Mouse (Mus musculus) retina, embryonic 14.5 days (tissue): ENCODE results near the gene BC035044.
A peak's percentile ranks its signal among the peaks of the same experiment; 100 is the strongest.
"Not testable (repeated sequence)": the region's sequence is repeated elsewhere in the genome, so short reads cannot be mapped to it uniquely, and the experiment has no call there.

Source experiments
- DNase-seq: peaks from one replicate; pipeline ENCODE4 v3.0.0-alpha.2; 2015; ENCODE audit warnings: low spot score

Gene BC035044

DNA sequence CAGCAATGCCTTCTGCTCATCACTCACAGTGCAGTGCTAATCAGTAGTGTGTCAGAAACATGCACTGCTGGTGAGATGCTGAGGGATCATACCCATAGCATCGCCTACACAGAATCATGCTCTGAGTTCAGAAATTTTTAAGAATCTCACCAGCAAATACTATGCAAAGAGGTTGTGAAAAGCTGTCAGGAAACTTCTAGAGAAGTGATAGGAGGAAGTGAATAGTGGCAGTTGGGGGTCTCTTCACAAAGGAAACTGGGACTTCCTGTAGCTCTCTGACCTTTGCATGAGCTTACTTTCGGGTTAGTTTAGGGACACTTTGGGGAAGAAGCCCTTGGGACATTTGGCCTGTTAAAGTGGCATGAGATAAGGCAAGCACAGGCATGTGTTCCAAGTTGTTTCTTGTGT, at the start of gene BC035044:
TSS of gene BC035044 (minus strand) at position 179 of the 408 bp plus-strand sequence.
- no peak for DNase-seq

DNA sequence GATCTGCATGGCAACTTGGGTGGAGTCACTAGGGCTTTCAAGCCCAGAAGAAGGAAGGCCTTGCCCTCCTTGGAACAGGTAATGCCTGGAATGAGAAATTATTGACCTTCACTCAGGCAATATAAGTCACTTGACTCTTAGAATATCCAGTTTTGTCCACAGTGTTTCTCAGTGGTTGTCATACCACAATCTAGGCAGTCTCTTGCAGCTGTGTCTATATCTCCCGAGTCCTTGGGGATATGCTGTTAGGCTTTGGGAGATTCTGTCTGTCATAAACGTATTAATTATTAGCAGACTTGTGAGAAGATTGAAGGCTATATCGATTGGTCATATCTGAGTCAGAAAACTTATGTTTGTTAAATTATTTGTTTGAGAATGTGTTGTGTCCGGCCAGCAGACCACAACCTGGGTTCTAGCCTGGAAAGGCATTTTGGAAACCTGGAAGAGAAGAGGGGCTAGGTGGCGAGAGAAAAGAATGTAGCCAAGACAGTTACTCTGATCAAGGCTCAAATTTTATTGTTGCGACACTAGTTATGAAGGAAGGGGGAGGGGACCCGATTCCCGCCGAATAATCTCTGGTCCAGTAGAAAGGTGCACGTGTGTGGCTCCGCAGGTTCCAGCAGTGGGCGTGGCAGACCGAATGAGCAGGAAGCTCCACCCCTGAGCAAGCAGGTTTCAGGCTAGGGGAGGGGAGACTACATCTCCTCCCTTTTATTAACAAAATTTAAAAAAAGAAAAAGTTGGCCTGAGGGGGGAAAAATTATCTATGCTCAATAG, 45.2 kb upstream of the BC035044 start:
- DNase-seq: not testable (repeated sequence)

DNA sequence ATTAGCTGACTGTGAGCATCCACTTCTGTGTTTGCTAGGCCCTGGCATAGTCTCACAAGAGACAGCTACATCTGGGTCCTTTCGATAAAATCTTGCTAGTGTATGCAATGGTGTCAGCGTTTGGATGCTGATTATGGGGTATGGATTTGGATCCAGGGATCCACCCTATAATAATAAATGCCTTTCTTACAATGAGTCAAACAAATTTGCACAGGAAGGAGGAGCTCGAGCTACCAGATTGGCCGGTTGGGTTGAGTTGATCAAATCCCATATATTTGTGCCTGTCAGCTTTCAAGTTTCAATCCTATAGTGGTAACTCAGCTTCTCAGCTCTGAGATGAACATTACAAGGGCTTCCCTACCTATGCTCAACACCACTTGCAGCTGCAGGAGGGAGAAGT, 43.2 kb upstream of the BC035044 start, which contains the start of gene Clec2g:
TSS of gene Clec2g (plus strand) at position 301 of the 400 bp plus-strand sequence.
- DNase-seq: not testable (repeated sequence)

DNA sequence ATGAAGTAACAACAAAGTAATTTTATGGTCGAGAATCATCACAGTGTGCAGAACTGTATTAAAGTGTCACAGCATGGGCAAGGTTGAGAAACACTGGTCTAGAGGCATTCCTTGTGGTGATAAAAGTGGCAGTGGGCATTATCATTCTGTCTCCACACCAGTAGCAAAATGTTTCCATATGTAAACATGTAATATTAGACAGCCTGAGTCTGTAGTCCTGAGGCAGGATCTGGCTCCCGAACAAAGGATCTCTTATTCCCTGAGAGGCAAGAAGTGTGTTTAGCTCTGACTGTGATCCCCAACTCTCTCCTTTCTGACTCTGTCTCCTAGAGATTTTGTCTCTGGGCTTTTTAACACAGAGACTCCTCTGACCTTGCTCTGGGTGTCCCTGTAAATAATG, 42.1 kb upstream of the BC035044 start:
- no peak for DNase-seq

DNA sequence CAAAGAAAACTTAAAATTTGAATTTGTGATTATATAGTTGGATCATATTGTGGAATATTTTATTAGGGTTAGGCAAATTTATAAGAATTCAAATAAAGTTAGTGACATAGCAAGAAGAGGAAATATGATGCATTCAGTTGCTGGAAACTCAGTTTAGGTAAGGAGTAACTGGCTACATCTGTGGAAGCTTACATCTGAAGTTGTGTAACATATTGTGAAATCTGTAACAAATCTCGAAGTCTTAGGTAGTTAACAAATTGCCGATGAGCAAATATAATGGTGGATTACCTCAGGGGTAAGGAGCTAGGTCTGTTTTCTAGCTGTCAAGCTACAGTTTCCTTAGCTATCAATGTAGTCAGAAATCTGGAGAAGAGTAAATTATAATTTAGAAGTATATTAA, 26.4 kb upstream of the BC035044 start:
- DNase-seq: no peak

DNA sequence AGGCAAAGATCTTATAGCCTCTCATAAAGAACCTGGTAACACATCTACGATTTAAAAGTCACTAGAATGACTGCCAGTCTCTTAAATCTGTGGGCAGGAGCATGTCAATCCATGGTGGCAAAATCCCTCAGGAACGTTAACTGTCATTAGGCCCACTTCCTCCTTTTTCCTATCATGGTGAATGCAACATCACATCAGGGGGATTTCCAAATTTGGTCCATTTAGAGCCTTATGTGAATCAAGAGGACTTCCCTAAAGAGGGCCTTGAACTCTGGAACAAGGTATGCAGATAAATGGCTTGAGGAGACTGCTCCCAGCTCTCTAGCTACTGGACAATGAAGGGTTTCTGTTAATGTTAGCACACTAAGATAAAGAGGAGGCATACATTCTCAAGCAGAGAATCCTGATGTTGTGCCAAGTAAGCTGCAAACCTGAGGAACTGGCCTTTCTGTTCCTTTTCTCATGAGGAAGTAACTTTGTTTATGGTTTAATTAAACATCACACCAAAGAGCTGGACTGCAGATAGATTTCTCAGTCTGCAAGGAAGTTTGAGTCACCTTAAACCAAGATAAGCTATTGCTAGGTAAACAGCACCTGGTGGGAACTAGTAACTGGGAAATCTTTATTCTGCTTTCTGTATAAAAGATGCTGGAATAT, 22.8 kb upstream of the BC035044 start:
- no peak for DNase-seq

DNA sequence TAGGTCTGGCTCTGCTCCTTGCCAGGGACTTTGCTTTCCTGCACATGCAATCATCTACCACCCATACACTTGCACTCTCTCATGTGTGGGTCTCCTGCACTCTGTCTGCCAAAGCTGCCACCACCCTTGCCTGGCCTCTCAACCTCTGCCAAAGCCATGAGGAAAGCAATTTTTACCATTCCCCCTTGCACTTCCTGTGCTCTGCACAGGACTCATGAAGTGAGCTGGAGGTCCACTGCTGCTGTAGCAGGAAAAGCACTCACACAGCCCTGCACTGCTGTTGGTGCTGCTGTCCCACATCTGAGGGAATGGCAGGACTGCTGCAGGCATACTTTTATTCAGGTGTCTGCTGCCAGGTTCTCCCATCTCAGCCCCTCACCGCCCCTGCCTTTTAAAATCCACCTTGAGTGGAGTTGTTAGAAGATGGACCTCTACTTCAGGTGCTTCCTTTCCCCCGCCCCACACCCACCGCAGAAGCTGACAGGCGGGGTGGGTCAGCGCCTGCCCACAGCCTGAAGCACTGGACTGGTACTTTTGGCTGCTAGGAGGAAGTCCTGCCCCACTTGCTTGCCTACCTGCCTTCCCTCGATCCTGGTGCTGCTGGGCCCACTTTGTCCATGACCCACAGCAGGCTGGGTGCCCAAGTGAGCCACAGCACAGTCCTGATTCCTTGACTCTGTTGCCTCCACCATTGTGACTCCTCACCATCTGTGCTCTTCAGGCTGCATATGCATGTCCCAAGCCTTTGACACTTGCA, 10.0 kb upstream of the BC035044 start:
- DNase-seq: not testable (repeated sequence)

DNA sequence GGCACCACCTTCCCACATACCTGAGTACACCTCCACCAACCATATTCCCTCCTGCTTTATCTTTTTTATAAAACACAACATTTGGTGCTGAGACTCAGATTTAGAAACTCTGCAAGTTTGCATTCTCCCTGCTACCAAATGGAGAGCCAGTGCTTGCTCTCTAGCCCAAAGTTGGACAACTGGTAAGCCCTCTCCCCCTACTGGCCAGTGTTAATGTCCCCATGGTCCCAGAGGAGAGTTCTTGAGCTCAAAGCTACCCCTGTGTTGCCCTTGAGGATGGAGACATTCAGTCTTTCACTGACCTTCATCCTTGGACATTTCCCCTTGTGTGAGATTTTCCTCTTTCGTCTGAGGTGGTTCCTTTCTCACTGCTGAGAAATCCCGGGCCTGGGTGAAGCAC, 9.1 kb upstream of the BC035044 start:
- DNase-seq: no peak

DNA sequence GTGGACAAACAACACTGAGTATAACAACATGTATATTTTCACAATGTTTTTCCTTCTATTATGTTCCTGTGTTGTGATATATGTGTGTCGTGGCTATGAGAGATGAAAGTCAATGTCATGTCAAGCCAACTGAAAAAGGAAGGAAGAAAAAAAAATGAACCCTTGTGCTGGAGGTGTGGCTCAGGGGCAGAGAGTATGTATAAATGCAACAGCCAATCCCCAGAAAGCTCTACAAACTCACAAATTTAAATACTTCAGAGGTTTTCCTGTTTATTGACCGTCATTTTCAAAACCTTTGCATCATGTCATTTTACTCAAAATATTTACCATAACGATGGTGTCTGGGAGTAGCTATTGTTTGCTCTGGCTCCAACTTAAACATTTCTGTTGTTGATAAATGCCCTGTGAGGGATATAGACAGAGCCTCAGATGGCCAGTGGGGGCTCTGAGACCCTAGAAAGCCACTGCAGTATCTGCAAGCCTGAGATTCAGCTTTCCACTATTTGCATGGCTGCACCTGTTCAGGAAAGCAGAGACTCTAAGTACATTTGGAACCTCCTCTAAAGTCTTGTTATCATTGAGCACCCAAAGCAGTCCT, 4.6 kb upstream of the BC035044 start:
- DNase-seq: no peak

DNA sequence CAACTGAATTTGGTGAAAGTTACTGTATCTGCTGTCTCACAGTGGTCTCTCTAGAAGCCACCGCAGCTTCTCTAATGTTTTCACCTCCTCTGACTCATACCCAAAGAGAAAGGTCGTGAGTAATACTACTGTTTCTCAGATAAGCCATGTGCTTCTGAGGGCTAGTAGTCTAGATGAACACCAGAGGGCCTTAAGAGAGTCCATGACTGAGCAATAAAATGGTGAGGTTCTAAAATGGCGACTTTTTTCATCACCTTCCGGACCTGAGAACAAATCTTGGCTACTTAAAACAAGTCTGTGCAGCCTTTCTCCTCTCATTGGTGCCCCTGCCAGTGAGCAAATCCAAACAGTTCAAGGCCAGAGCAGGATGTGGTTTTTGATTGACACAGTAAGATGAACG, 2.1 kb downstream of the BC035044 start:
- no peak for DNase-seq

DNA sequence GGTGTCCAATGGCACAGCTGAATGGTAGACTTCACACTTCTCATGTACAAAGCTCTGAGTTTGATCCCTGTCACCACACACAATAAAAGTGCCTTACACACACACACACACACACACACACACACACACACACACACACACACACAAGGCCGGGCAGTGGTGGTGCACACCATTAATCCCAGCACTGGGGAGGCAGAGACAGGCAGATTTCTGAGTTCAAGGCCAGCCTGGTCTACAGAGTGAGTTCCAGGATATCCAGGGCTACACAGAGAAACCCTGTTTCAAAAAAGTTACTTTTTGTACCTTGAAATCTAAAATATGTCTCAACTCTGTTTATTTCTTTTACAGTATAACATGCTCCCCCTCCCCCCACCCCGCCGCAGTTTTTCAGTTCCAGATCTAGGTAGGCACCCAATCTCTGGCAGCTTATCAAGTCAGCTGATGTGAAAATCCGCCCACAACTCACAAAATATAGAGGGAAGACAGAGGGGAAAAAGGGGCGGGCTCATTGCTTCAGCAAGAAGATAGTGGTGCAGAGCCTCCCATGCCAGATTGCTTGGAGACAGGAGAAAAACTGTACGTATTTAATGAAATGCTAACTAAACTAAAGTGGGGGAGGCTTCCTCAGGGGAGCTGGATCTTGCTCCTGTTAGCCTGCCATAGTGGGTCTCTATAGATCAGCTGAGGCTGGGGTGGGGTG, 3.7 kb downstream of the BC035044 start, which contains the start of gene Clec2i:
TSS of gene Clec2i (plus strand) at position 498 of the 700 bp plus-strand sequence.
- not testable (repeated sequence) for DNase-seq

DNA sequence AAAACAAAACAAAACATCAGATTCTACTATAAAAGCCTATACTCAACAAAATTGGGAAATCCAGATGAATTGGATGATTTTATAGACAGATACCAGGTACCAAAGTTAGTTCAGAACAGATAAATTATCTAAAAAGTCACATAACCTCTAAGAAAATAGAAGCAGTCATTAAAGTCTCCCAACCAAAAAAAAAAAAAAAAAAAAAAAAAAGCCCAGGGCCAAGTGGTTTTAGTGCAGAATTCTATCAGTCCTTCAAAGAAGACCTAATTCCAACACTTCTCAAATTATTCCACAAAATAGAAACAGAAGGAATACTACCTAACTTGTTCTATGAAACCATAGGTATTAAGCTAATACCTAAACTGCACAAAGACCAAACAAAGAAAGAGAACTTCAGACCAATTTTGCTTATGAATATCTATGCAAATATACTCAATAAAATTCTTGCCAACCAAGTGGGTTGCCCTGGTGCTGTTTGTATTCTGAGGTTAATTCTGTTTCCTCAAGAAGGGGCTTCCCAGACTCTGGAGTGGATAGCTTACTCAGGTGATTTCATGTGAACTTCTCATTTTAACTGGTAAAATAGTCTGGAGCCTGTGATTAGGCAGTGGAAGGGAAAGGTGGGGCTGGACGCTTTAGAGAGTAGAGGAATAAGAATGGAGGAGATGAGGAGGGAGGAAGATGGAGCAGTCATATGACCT, 18.9 kb downstream of the BC035044 start:
- DNase-seq: no peak

DNA sequence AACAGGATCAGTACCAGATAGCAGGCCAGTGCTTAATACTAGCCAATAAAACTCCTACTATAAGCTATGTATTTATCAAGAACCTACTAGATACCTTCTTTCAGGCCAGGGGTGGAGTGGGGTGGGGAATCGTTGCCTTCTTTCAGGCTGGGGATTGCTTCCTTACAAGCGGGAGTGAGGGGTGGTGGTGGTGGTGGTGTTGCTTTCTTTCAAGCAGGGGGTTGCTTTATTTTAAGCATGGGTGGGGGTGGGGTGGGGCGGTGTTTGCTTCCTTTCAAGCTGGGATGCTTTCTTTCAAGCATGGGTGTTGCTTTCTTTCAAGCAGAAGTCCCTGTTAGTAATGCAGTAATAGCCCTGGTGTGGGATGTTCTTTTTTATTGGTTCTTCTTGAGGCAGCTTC, 22.1 kb downstream of the BC035044 start:
- no peak for DNase-seq

DNA sequence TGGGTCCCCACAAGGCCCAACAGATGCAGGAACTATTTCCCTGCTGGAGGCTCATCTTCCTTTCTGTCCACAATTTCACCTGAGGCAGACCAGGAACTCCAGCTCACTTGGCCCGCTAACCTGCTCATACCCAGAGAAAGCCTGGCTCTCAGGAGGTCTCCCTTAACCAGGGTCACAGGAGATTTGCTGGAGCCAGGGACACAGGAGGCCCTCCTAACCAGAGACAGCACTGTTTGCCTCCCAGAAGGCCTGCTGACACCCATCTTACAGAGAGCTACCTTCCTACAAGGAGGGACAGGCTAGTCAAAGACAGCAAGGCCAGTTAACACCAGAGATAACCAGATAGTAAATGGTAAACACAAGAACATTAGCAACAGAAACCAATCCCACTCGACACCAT, 33.0 kb downstream of the BC035044 start:
- DNase-seq: no peak

DNA sequence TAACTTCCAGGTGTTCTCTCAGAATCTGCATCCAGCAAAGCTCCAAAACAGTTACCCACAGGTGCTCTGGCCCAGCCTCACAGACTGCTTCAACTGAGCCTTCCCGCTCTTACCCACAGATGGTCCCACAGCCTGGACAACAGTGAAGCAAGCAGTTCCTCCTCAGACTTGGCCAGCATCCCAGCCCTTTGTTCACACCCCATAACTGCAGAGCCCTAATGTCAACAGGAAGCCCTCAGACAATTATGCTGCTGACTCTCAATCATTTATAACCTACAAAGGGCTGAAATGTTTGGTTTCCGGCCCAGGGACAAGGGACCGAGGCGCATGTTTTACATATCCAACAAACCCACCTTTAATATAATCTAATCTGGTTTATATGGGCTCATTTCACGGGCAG, 34.7 kb downstream of the BC035044 start:
- DNase-seq: no peak

DNA sequence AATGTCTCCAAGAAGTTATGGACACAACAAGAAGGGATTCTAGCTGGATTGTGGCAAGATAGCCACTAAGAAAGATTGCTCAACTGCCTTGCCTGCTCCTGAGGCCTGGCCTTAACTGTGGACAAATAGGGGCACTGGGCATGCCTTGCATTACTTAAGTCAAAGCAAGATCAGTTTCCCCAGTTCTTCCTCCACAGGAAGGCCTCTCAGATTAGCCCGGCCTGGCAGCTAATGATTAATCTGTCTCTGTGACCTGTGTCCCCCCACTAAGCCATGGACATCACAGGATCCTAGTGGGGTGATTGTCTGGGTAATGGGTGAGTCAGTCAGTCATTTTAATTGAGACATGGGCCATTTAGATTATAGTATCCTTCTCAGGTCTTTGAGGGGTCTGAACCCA, 35.4 kb downstream of the BC035044 start:
- no peak for DNase-seq

DNA sequence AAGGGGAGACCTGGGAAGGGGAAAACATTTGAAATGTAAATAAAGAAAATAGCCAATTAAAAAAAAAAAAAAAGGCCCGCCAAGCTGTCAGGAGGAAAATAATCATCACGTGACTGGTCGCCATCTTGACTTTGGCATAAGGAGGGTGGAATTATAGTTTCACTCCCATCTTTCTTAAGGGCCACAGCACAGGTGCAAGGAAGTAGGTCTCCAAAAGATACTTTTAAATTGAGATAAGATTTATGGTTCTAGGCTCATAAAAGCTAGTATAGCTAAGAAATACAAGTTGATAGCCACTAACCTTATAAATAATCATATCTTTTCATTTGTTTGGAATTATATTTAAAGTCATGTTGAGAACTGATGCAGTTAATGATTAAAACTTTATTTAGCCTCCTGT, 36.0 kb downstream of the BC035044 start:
- DNase-seq: no peak

DNA sequence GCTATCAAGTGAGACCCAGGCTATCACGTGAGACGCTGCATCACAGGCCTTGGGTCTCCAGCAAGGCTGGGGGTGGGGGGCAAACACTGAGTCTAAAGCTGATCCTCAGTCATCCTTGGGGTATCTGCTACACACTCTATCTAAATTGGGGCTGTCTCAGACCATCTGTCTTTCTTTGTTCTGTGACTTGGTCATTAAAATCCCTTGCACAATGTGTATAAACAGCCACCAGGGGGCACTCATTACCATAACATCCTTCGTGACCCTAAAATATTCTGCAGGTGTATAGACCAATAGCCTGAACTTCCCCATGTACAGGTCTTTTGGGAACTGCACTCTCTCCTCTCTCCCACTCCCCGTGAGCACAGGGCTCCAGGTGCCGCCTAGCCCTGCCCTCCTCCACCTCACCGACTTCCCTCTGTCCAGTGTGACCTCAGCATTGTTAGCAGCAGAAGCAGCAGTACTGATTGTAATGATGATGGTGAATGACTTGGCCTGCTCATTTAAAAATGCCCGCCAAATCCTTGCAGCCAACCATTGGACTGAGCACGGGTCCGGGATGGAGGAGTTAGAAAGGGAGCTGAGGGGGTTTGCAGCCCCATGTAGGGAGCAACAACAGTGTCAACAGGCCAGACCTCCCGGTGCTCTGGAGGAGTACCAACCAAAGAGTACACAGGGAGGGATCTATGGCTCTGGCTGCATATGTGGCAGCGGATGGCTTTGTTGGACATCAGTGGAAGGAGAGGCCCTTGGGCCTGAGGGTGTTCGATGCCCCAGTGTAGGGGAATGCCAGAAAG, 36.7 kb downstream of the BC035044 start:
- peak; percentile 91 for DNase-seq

DNA sequence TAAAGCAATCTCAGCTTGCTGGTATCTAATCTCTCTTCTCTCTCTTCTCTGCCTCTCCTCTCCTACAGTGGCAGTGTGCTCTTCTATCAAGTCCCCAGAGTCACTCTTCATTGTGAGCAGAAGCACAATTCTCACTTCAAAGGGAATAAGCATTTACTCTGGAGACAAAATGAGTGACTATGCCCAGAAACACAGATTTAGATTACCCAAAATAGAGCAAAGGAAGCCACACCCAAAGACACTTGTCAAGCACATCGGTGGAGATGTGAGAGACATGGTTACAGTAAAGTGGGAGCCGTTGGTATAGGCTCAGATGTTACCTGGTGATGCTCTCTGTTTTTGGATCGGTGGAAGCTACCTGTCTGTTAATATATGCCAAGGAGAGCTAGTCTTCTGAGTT, 38.2 kb downstream of the BC035044 start:
- DNase-seq: no peak

DNA sequence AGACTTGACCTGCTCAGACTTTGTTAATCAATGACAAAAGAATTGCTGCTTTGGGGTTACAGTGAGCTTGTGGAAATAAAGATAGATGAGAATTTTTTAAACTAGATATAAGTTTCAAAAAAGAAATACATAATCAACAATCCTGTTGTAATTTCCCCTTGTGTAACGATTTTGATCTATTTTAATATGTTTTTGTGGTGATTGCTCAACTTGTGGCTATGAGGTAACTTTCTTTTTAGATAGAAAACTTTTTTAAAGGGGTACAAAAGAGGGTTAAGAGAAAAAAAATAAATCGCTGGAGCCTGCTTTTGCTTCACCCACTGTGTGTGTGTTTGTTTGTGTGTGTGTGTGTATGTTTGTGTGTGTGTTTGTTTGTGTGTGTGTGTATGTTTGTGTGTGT, 39.8 kb downstream of the BC035044 start:
- DNase-seq: no peak
